Mouse (Mus musculus) embryonic fibroblast, embryonic 13.5 days (primary cell): ENCODE measurements around the gene Gpr15. TPM values are rescaled to one million over a fixed set of nuclear protein-coding genes. Genes with fewer than 3 reads are reported as not detected.

Experiments
- H3K27ac ChIP-seq: 2 replicates; pipeline ENCODE4 v1.5.1; 2012; ENCODE audit warnings: low read length, control low read depth, inconsistent platforms; ENCODE audit not compliant: insufficient read depth
- H3K4me1 ChIP-seq: 2 replicates; pipeline ENCODE4 v1.6.1; 2011; ENCODE audit warnings: low read length; ENCODE audit not compliant: control insufficient read depth, insufficient read depth
- H3K4me3 ChIP-seq: 2 replicates; pipeline ENCODE4 v1.5.1; 2011; ENCODE audit warnings: mild to moderate bottlenecking, control low read depth, low read length; ENCODE audit not compliant: insufficient read depth
- CTCF ChIP-seq: IDR thresholded peaks from 2 replicates; pipeline ENCODE4 v1.5.1; 2011; ENCODE audit warnings: mild to moderate bottlenecking, control low read depth, low read length, moderate library complexity, borderline replicate concordance; ENCODE audit not compliant: insufficient read depth
- POLR2A ChIP-seq: IDR thresholded peaks from 2 replicates; pipeline ENCODE4 v1.6.1; 2011; ENCODE audit warnings: low read depth, mild to moderate bottlenecking, control low read depth, low read length, moderate library complexity
- polyA plus RNA-seq: library from polyadenylated mRNA; stranded (reverse); fragments of >200 nt; gene quantifications from 2 replicates; pipeline ENCODE4 v1.2.4, GENCODE M21; 2011; ENCODE audit warnings: low read depth; ENCODE audit not compliant: missing spikeins, insufficient read length

The Gpr15 gene
- polyA plus RNA-seq, result not detected in 2 replicates

GRCm38 (mm10) chr16:58718666-58719120, at the start of gene Gpr15:
Gene Gpr15, minus strand, starts transcription at chr16:58719070.
- H3K4me1 ChIP-seq, result no peaks in the 10 kb centered on the region
- no peak for TF ChIP-seq POLR2A
- TF ChIP-seq CTCF, result no peak
- H3K4me3 ChIP-seq, result no peak within 1 kb of the TSS
- H3K27ac ChIP-seq, result no peak within 1 kb of the TSS

- TF ChIP-seq CTCF, result no peak
- H3K4me3 ChIP-seq, result no peak within 1 kb of the TSS
- H3K4me1 ChIP-seq, result no peaks in the 10 kb centered on the region
- no peak within 1 kb of the TSS for H3K27ac ChIP-seq
Measured at GRCm38 (mm10) chr16:58763076-58763475, 44.2 kb upstream of the Gpr15 start, which contains the start of gene Olfr172. Gene Olfr172, minus strand, starts transcription at chr16:58763176.

GRCm38 (mm10) chr16:58756191-58756590, 37.3 kb upstream of the Gpr15 start:
- Histone ChIP-seq H3K4me1 (no peaks in the 10 kb centered on the region), H3K4me3 (no peak overlapping the region), H3K27ac (no peak overlapping the region)
- TF ChIP-seq CTCF (no peak), POLR2A (no peak)

GRCm38 (mm10) chr16:58751314-58751713, 32.4 kb upstream of the Gpr15 start:
- H3K4me3 ChIP-seq, result no peak overlapping the region
- TF ChIP-seq POLR2A (no peak), CTCF (no peak)
- H3K27ac ChIP-seq, result no peak overlapping the region
- H3K4me1 ChIP-seq, result no peaks in the 10 kb centered on the region

GRCm38 (mm10) chr16:58746715-58747114, 27.8 kb upstream of the Gpr15 start:
- TF ChIP-seq CTCF (no peak), POLR2A (no peak)
- H3K27ac ChIP-seq, result no peak overlapping the region
- H3K4me1 ChIP-seq, result no peaks in the 10 kb centered on the region
- no peak overlapping the region for H3K4me3 ChIP-seq

GRCm38 (mm10) chr16:58740751-58741150, 21.9 kb upstream of the Gpr15 start:
- no peak overlapping the region for H3K27ac ChIP-seq
- no peak overlapping the region for H3K4me3 ChIP-seq
- no peaks in the 10 kb centered on the region for H3K4me1 ChIP-seq
- TF ChIP-seq CTCF, result no peak
- no peak for TF ChIP-seq POLR2A

- Histone ChIP-seq H3K4me1 (no peaks in the 10 kb centered on the region), H3K4me3 (no peak overlapping the region), H3K27ac (no peak overlapping the region)
- TF ChIP-seq CTCF (no peak), POLR2A (no peak)
Measured at GRCm38 (mm10) chr16:58738800-58739199, 19.9 kb upstream of the Gpr15 start.

- Histone ChIP-seq H3K27ac (no peak overlapping the region), H3K4me3 (no peak overlapping the region), H3K4me1 (no peaks in the 10 kb centered on the region)
- no peak for TF ChIP-seq CTCF
- TF ChIP-seq POLR2A, result no peak
Measured at GRCm38 (mm10) chr16:58738205-58738604, 19.3 kb upstream of the Gpr15 start.

- peak overlapping the region; percentile 80 for H3K27ac ChIP-seq
Measured at GRCm38 (mm10) chr16:58728176-58728671, 9.4 kb upstream of the Gpr15 start.

GRCm38 (mm10) chr16:58727477-58728131, 8.7 kb upstream of the Gpr15 start, which contains the start of gene Cldnd1:
Gene Cldnd1, plus strand, starts transcription at chr16:58727910.
- Histone ChIP-seq H3K4me3 (peak within 1 kb of the TSS; percentile 91), H3K27ac (peak within 1 kb of the TSS; percentile 80), H3K4me1 (peaks cover 3% of the 10 kb centered on the region; the same call in 1 of the 2 replicates)
- TF ChIP-seq CTCF (no peak), POLR2A (peak; percentile 81)

More at GRCm38 (mm10) chr16:58728176-58728671, 9.4 kb upstream of the Gpr15 start:
- TF ChIP-seq POLR2A, result no peak
- TF ChIP-seq CTCF, result no peak
- Histone ChIP-seq H3K4me3 (peak overlapping the region; percentile 91), H3K4me1 (peaks cover 3% of the 10 kb centered on the region; the same call in 1 of the 2 replicates)
